Mouse (Mus musculus) embryonic facial prominence, embryonic 15.5 days (tissue): ENCODE measurements around the gene Mtus2. TPM values are rescaled to one million over a fixed set of nuclear protein-coding genes. Genes with fewer than 3 reads are reported as not detected.
"Not testable (repeated sequence)": the region's sequence is repeated elsewhere in the genome, so short reads cannot be mapped to it uniquely, and the experiment has no call there.

ENCODE experiments used
- ATAC-seq: fragments of 200-750 bp; cut with Nextera tagmentation; 2 replicates; pipeline ENCODE4 v1.8.0; 2017; ENCODE audit warnings: low read depth, moderate TSS enrichment; ENCODE audit not compliant: insufficient number of reproducible peaks, low FRiP score, low TSS enrichment
- H3K27ac ChIP-seq: fragments of 300-500 bp; sonication (generic); replicated peaks from 2 replicates; pipeline ENCODE4 v1.5.1; 2015; ENCODE audit warnings: mild to moderate bottlenecking, inconsistent platforms
- H3K27me3 ChIP-seq: fragments of 300-500 bp; sonication (generic); 2 replicates; pipeline ENCODE4 v1.6.1; 2015; ENCODE audit warnings: inconsistent platforms
- H3K36me3 ChIP-seq: fragments of 300-500 bp; sonication (generic); 2 replicates; pipeline ENCODE4 v1.6.1; 2015; ENCODE audit warnings: mild to moderate bottlenecking, inconsistent platforms
- H3K4me1 ChIP-seq: fragments of 300-500 bp; sonication (generic); 2 replicates; pipeline ENCODE4 v1.6.1; 2015; ENCODE audit warnings: inconsistent platforms
- H3K4me2 ChIP-seq: fragments of 300-500 bp; sonication (generic); replicated peaks from 2 replicates; pipeline ENCODE4 v1.6.1; 2015; ENCODE audit warnings: mild to moderate bottlenecking, inconsistent platforms
- H3K4me3 ChIP-seq: fragments of 300-500 bp; sonication (generic); replicated peaks from 2 replicates; pipeline ENCODE4 v1.5.1; 2015; ENCODE audit warnings: mild to moderate bottlenecking, inconsistent platforms
- H3K9ac ChIP-seq: fragments of 300-500 bp; sonication (generic); 2 replicates; pipeline ENCODE4 v1.6.1; 2015; ENCODE audit warnings: inconsistent platforms
- H3K9me3 ChIP-seq: fragments of 300-500 bp; sonication (generic); replicated peaks from 2 replicates; pipeline ENCODE4 v1.6.1; 2016; ENCODE audit warnings: inconsistent platforms
- WGBS: fragments of 180-500 bp; shearing (Covaris S2); methylation state at CpG from one replicate; pipeline ENCODE4 v1.1.7; 2015; 5-methylcytosine and 5-hydroxymethylcytosine counted together
- polyA plus RNA-seq: library from polyadenylated mRNA; unstranded; fragments of >200 nt; fragmentation: Nextera tagmentation; extraction: Ambion mirVana; gene quantifications from 2 replicates; pipeline ENCODE4 v1.2.1, GENCODE M21; 2015

Mtus2 gene
- polyA plus RNA-seq, 1 experiment from 2014 or later = 4.5 TPM

DNA sequence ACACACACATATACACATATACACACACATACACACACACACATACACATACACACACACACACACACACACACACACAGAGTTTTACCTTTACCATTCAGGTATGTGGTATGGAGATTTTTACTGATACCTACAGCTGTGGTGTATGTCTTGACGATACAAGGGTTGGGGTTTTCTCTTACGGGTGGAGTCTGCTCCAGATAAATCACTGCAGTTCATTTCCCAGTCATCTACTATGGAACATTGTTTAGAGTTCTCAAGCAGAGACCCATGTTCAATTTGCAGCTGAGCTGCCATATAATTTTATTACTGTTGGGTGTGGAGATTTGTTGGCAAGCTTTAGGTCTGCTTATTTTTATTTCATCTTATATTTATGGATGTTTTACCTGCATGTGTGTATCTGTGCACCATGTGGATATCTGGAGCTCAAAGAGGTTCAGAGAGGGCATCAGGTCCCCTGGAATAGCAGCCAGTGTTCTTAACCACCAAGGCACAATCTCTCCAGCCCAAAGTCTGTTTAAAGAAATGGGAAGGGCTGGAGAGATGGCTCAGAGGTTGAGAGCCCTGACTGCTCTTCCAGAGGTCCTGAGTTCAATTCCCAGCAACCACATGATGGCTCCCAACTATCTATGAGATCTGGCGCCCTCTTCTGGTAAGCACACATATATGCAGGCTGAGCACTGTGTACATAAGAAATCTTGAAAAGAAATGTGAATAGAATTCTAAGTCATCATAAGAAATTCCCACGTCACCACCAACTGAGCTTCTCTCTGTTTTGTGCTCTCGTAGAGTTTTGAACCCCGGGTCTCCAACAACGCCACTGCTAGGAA, 28.2 kb upstream of the Mtus2 start:
- WGBS = 74% methylated on average over 7 of the region's 7 CpGs
- no peak overlapping the region for H3K4me3 ChIP-seq
- no peak overlapping the region for H3K9ac ChIP-seq
- H3K9me3 ChIP-seq = no peaks in the 10 kb centered on the region
- no peaks in the 10 kb centered on the region for H3K27me3 ChIP-seq
- H3K36me3 ChIP-seq = no peaks in the 10 kb centered on the region
- no peak for ATAC-seq
- no peak overlapping the region for H3K4me2 ChIP-seq
- H3K4me1 ChIP-seq = no peaks in the 10 kb centered on the region
- H3K27ac ChIP-seq = no peak overlapping the region

DNA sequence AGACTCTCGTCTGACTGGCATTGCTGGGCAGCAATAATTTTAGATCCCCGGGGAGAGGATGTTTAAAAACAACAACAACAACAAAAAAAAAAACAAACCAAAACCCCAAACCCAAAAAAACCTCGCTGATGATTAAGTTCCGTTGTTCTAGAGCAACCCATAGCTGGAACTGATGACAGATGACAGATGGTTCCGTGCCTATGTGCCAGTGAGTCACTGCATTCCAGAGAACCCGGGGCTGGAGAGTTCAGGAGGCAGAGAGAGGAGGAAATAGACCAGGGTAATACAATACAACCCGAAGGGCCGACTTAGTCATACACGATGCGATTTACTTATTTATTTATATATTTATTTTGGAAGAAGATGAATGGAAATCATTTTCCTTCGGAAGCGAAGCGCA, 22.0 kb upstream of the Mtus2 start:
- ATAC-seq = no peak

DNA sequence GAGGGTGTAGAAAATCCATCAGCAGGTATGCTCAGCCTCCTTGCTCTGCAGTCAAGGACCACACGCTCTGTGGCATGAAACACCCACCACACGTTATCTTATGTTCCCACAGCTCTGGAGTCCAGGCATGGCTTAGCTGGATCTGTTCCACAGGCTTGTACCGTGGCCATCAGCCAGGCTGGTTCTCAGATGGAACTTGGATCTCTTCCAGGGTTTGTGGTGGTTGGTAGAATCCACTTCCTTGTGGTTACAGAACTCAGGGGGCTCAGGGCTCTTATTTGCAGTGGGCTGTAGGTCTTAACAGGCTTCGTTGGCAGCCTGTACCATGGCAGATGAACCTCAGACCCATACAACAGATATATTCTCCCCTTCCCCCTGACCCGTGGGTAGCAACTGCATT, 17.9 kb upstream of the Mtus2 start:
- Histone ChIP-seq H3K4me1 (0 out of 2 replicates have a peak, but pooled peaks cover 5% of the 10 kb centered on the region), H3K9ac (no peak overlapping the region), H3K9me3 (no peaks in the 10 kb centered on the region), H3K36me3 (no peaks in the 10 kb centered on the region), H3K27me3 (no peaks in the 10 kb centered on the region), H3K27ac (no peak overlapping the region), H3K4me3 (no peak overlapping the region), H3K4me2 (no peak overlapping the region)
- ATAC-seq = no peak
- WGBS = 61% methylated on average over 5 of the region's 5 CpGs

More for the DNA sequence above, 22.0 kb upstream of the Mtus2 start:
- Histone ChIP-seq H3K4me3 (no peak overlapping the region), H3K36me3 (no peaks in the 10 kb centered on the region), H3K4me2 (no peak overlapping the region), H3K9me3 (no peaks in the 10 kb centered on the region), H3K27me3 (no peaks in the 10 kb centered on the region), H3K4me1 (0 out of 2 replicates have a peak, but pooled peaks cover 5% of the 10 kb centered on the region), H3K9ac (no peak overlapping the region), H3K27ac (no peak overlapping the region)
- WGBS = 79% methylated on average over 13 of the region's 13 CpGs

DNA sequence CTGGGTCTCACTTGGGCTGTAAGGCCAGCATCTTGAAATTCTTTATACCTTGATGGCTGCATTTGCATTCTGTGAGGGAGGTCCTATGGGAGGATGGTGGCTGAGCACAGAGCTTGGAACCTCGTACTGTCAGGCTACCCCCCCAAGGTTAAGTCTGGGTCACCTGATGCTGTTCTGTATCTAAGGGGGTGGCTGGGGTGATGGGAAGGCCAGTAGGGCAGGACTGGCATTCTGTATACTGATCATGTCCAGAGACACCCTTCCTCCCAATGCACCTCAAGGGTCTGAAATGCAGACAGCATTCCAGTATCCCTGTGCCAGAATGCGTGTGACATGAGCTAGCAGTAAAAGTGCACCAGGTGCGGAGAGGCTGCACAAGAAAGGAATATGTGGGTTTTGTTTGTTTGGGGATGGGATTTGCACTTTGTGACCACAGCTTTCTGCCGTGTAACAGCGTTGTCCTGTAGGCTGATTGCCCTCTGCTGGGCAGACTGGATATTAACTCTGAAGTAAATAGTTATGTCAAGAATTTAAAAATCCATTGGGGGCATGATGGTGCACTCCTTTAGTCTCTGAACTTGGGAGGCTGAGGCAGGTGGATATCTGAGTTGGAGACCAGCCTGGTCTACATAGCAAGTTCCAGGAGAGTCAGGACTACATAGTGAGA, 12.0 kb upstream of the Mtus2 start:
- H3K9ac ChIP-seq = no peak overlapping the region
- no peak overlapping the region for H3K4me2 ChIP-seq
- no peak overlapping the region for H3K4me3 ChIP-seq
- WGBS = 33% methylated on average over 5 of the region's 5 CpGs
- H3K9me3 ChIP-seq = no peaks in the 10 kb centered on the region
- no peak overlapping the region for H3K27ac ChIP-seq
- no peaks in the 10 kb centered on the region for H3K36me3 ChIP-seq
- no peaks in the 10 kb centered on the region for H3K27me3 ChIP-seq
- no peaks in the 10 kb centered on the region for H3K4me1 ChIP-seq
- ATAC-seq = no peak

DNA sequence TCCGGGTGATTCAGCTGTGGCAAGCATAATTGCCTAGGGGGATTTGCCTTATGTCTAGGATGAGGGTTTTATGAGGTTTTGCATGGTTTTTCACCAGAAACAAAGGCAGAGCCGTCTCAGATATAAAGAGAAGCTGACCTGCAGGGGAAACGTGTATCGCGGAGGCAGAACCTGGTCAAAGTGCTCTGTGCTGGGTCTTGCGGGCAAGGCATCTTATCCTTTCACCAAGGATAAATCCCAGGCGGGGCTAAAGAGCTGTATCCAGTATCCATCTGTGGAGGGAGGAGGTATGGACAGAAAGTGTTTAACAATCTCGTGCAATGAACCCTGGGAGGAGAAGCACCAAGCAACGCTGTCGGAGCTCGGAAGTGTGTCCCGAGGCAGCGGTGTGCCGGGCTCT, 7.2 kb upstream of the Mtus2 start:
- no peaks in the 10 kb centered on the region; the same call in 1 of the 2 replicates for H3K27me3 ChIP-seq
- H3K36me3 ChIP-seq = no peaks in the 10 kb centered on the region
- no peak overlapping the region for H3K27ac ChIP-seq
- no peak overlapping the region for H3K9ac ChIP-seq
- ATAC-seq = no peak
- no peak overlapping the region for H3K4me3 ChIP-seq
- H3K4me2 ChIP-seq = no peak overlapping the region
- 76% methylated on average over 14 of the region's 14 CpGs for WGBS
- H3K9me3 ChIP-seq = no peaks in the 10 kb centered on the region
- H3K4me1 ChIP-seq = no peaks in the 10 kb centered on the region

DNA sequence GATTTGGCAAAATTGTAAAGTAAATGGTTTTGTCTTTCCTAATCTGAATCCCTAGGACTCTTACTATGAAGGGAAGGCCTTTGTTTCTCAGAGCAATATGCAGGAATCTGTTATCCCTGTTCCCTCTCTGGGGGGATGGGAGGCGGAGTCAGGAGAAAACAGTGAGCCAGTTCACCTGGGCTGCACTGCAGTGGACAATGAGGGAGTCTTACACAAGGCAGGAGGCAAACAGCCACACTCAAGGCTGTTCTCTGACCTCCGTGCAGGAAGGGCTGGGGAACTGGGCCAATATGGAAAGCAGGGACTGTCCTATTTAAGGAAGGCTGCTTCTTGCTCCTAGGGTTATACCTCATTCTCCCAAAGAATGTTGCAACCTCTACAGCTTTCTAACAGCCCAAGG, 5.4 kb upstream of the Mtus2 start:
- peaks cover 18% of the 10 kb centered on the region for H3K27me3 ChIP-seq
- 37% methylated on average over 2 of the region's 2 CpGs for whole genome bisulfite sequencing

DNA sequence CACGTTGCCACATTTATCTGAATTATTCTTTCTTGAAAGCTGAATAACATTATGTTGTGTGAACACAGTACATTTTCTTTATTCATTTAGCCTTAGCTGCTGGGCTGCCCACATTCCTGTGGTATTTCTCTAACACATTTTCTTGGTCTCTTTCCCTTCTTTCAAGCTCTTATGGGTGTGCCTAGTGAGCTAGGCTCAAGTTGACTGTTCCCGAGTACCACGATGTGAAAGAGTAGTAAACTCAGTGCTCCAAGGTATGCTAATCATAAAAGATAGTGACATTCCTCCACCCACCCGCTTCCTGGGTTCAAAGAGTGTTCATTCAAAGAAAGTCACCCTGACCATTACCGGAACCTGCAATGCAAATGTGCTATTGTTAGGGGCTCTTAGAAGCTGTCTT, 3.9 kb upstream of the Mtus2 start:
- H3K9me3 ChIP-seq, H3K9ac ChIP-seq, H3K4me2 ChIP-seq, ATAC-seq, H3K27ac ChIP-seq, H3K4me3 ChIP-seq, H3K36me3 ChIP-seq: not testable (repeated sequence)
- H3K4me1 ChIP-seq = peaks cover 19% of the 10 kb centered on the region
- WGBS = 84% methylated on average over 5 of the region's 5 CpGs
- H3K27me3 ChIP-seq = peaks cover 31% of the 10 kb centered on the region

More for the DNA sequence above, 5.4 kb upstream of the Mtus2 start:
- no peak for ATAC-seq
- H3K9ac ChIP-seq = no peak overlapping the region
- H3K27ac ChIP-seq = no peak overlapping the region
- H3K4me2 ChIP-seq = no peak overlapping the region
- H3K4me3 ChIP-seq = no peak overlapping the region
- peaks cover 4% of the 10 kb centered on the region; the same call in 1 of the 2 replicates for H3K4me1 ChIP-seq
- no peaks in the 10 kb centered on the region for H3K9me3 ChIP-seq
- H3K36me3 ChIP-seq = no peaks in the 10 kb centered on the region

DNA sequence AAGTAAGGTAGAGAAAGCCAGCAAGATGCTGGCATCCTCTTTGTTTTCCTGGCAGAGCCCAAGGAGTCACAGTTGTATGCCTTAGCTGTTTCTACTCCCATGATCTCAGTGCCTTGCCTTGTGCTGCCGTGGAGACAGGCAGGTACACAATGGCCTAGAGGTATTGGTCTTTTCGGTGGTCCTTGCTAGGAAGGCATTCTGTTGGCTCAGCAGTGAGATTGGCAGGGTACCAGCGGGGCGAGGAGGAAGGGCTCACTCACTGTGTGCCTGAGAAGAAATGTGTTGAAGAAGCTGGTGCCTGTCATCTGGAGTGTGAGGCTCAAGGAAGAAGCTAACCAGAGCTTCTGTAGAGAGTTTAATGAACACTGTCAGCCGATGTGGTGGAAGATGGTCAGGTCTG, 1.4 kb upstream of the Mtus2 start:
- no peaks in the 10 kb centered on the region for H3K9me3 ChIP-seq
- H3K36me3 ChIP-seq = no peaks in the 10 kb centered on the region
- 27% methylated on average over 5 of the region's 5 CpGs for WGBS
- H3K4me2 ChIP-seq = no peak overlapping the region
- no peak overlapping the region for H3K4me3 ChIP-seq
- H3K27ac ChIP-seq = no peak overlapping the region
- ATAC-seq = no peak
- H3K9ac ChIP-seq = no peak overlapping the region
- peaks cover 22% of the 10 kb centered on the region for H3K4me1 ChIP-seq
- H3K27me3 ChIP-seq = peaks cover 35% of the 10 kb centered on the region

DNA sequence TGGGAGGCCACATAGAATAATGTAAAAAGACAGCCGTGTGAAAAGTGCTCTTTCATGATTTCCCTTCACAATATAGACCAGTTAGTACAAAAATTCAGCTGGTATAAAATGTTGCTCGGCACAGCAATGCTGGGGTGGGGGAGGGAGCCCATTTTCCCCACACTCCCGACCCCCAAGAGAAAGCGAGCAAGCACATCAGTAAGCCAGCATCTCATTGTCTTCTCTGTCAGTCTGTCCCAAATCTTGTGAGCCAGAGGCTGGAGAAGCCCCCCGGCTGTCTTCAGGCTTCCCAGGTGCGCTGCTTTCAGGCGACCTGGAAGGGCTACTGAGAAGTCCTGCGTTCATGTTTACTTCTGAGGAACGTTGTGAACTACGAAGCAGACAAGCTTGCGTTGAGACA, 699 bp upstream of the Mtus2 start:
- H3K9me3 ChIP-seq = no peaks in the 10 kb centered on the region
- peak overlapping the region; percentile 47; the same call in 1 of the 2 replicates for H3K4me3 ChIP-seq
- H3K36me3 ChIP-seq = no peaks in the 10 kb centered on the region
- peaks cover 35% of the 10 kb centered on the region for H3K27me3 ChIP-seq
- H3K4me1 ChIP-seq = peaks cover 22% of the 10 kb centered on the region
- H3K27ac ChIP-seq = no peak overlapping the region
- ATAC-seq = no peak
- no peak overlapping the region for H3K9ac ChIP-seq
- WGBS = 3% methylated on average over 11 of the region's 11 CpGs
- peak overlapping the region; percentile 97 for H3K4me2 ChIP-seq

DNA sequence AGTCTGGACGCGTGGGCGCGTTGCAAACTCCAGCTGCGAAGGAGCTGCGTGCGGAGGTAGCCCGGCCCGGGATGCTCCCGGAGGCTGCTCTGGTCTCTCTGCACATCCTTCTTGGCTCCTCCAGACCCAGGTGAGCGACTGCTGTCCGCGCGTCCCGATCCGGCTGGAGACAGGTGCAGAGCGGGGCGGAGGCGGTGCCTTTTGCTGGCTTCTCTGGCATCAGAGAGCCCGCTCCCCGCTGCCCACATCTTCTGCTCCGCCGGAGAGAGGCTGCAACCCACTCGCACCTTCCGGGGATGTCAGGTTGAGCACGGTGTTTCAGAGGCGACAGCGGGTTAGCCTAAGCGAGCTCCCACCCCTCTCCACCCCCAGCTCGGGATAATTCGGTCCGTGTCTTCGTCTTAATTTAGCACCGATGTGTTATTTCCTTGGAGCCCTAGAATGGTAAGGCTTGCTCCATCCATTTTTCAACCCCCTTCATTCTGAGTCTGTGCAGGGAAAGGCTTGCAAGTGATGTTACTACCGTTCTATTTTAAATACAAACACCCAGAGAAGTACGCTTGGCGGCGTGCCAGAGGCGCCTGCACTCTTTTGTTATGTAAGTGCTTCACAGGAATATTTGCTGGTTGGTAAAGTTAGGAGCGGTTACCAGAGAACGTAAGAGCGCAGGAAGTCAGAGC, 612 bp downstream of the Mtus2 start:
- peak; percentile 51; the same call in 1 of the 2 replicates for ATAC-seq
- Histone ChIP-seq H3K4me2 (peak overlapping the region; percentile 97), H3K9me3 (no peaks in the 10 kb centered on the region), H3K4me3 (peak overlapping the region; percentile 47), H3K36me3 (no peaks in the 10 kb centered on the region), H3K9ac (no peak overlapping the region; the same call in 1 of the 2 replicates), H3K27me3 (peaks cover 35% of the 10 kb centered on the region), H3K27ac (no peak overlapping the region), H3K4me1 (peaks cover 22% of the 10 kb centered on the region)
- WGBS = under 1% methylated on average over 42 of the region's 42 CpGs

DNA sequence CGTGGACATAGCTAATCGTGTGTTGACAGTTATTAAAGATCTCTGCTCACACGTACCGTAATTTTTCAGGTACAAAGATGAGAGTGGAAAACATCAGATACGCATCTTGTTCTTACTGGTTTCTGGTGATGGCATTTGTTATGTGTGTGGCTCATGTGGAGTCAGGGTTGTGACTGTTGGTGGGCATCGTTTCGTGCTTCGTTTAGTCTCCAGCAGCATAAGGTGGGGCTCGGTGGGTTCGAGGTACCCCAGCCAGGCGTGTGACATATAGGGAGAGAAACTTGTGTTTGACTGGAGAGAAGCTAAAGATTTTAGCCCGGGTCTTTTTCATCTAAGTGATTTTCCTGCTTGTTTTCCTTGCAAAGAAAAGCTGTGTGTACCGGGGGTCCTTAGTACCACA, 1.4 kb downstream of the Mtus2 start:
- no peaks in the 10 kb centered on the region for H3K9me3 ChIP-seq
- peaks cover 35% of the 10 kb centered on the region for H3K27me3 ChIP-seq
- no peak for ATAC-seq
- no peak overlapping the region for H3K9ac ChIP-seq
- no peak overlapping the region for H3K4me2 ChIP-seq
- 35% methylated on average over 13 of the region's 13 CpGs for WGBS
- no peaks in the 10 kb centered on the region for H3K36me3 ChIP-seq
- H3K4me3 ChIP-seq = no peak overlapping the region
- peaks cover 22% of the 10 kb centered on the region for H3K4me1 ChIP-seq
- H3K27ac ChIP-seq = no peak overlapping the region
